Mouse (Mus musculus) left cerebral cortex, adult 6 months (tissue): ENCODE measurements around the gene Ccnq. TPM values are rescaled to one million over a fixed set of nuclear protein-coding genes. Genes with fewer than 3 reads are reported as not detected.

Experiments used
- long read RNA-seq, 2 experiments: library from polyadenylated mRNA; unstranded; transcript quantifications; one replicate each; pipeline ENCODE4 v2.0.0; 2019 to 2020
- polyA plus RNA-seq: library from polyadenylated mRNA; unstranded; fragments of <200 nt; fragmentation: Nextera tagmentation; gene quantifications from 2 replicates; pipeline ENCODE4 v1.2.3, GENCODE M21; 2021

The Ccnq gene
- 57.5 and 67.6 TPM in 2 replicates for polyA plus RNA-seq
- long read RNA-seq, experiment 1, transcript Ccnq-201 (1 exons, 1,224 nt), result major isoform, 90 of 90 reads
- long read RNA-seq, experiment 1, partial matches to known transcripts, result 0 of 90 reads
- long read RNA-seq, experiment 1, other reads (novel, unspliced or antisense), result 0 of 90 reads
- long read RNA-seq, experiment 2, transcript Ccnq-201 (1 exons, 1,224 nt), result major isoform, 73 of 73 reads
- long read RNA-seq, experiment 2, partial matches to known transcripts, result 0 of 73 reads
- long read RNA-seq, experiment 2, other reads (novel, unspliced or antisense), result 0 of 73 reads

GRCm38 (mm10) chr11:78750885-78751842 lies at the start of gene Ccnq:
Gene Ccnq (minus strand): TSS chr11:78751729.

Other genes starting within 250 kb of the Ccnq start
- 1.9 and 2.2 TPM in 2 replicates for gene Sebox, start 248.3 kb downstream of the Ccnq start, polyA plus RNA-seq
- 61.9 and 65.7 TPM in 2 replicates for gene Tmem199, start 239.6 kb downstream of the Ccnq start, polyA plus RNA-seq
- gene Poldip2, start 239.5 kb downstream of the Ccnq start, polyA plus RNA-seq, result 155 and 159 TPM in 2 replicates
- 16.2 and 24.4 TPM in 2 replicates for gene Tnfaip1, start 215.4 kb downstream of the Ccnq start, polyA plus RNA-seq
- 185 and 201 TPM in 2 replicates for gene Ift20, start 215.4 kb downstream of the Ccnq start, polyA plus RNA-seq
- 40.5 and 42.6 TPM in 2 replicates for gene Tmem97, start 201.0 kb downstream of the Ccnq start, polyA plus RNA-seq
- gene Nlk, start 54.4 kb downstream of the Ccnq start, polyA plus RNA-seq, result 29.7 and 68.6 TPM in 2 replicates
- gene Lyrm9, start 74.9 kb upstream of the Ccnq start, polyA plus RNA-seq, result 22.0 and 35.2 TPM in 2 replicates
- gene Nos2, start 169.1 kb upstream of the Ccnq start, polyA plus RNA-seq, result 0.15 and 0.21 TPM in 2 replicates
- 8.5 and 13.3 TPM in 2 replicates for gene Lgals9, start 233.2 kb upstream of the Ccnq start, polyA plus RNA-seq